Mouse (Mus musculus) cerebellum, postnatal 4 days (tissue): ENCODE data around the gene Tex26.
A peak's percentile ranks its signal among the peaks of the same experiment; 100 is the strongest.

Source experiments
- DNase-seq, 2 experiments: peaks; one replicate each; pipeline ENCODE4 v3.0.0; 2022; ENCODE audit warnings: low spot score in 2 of 2, mixed read lengths in 1 of 2

Gene Tex26

GRCm38 (mm10) chr5:149439531-149440179 is at the start of gene Tex26:
Gene Tex26, plus strand, starts transcription at chr5:149439660.
- DNase-seq = peak in 1 of 2 experiments; percentile 78

- no peak for DNase-seq
Observed at GRCm38 (mm10) chr5:149391574-149392375, 47.7 kb upstream of the Tex26 start.

GRCm38 (mm10) chr5:149392420-149392988 is 47.0 kb upstream of the Tex26 start:
- DNase-seq = no peak

- DNase-seq = no peak
Observed at GRCm38 (mm10) chr5:149401446-149401975, 37.9 kb upstream of the Tex26 start.

- no peak for DNase-seq
Observed at GRCm38 (mm10) chr5:149402029-149402428, 37.4 kb upstream of the Tex26 start.

- peak in 1 of 2 experiments; percentile 34 for DNase-seq
Observed at GRCm38 (mm10) chr5:149403386-149403785, 36.1 kb upstream of the Tex26 start.

GRCm38 (mm10) chr5:149404710-149405109 is 34.8 kb upstream of the Tex26 start:
- no peak for DNase-seq

- no peak for DNase-seq
Observed at GRCm38 (mm10) chr5:149406791-149407276, 32.6 kb upstream of the Tex26 start.

GRCm38 (mm10) chr5:149409502-149409901 is 30.0 kb upstream of the Tex26 start:
- DNase-seq = no peak

GRCm38 (mm10) chr5:149411509-149412193 is 27.8 kb upstream of the Tex26 start, which contains the start of gene Medag:
Gene Medag, plus strand, starts transcription at chr5:149411749.
- DNase-seq = peak; percentile 33 to 74

- DNase-seq = no peak
Observed at GRCm38 (mm10) chr5:149412194-149412575, 27.3 kb upstream of the Tex26 start.

- DNase-seq = no peak
Observed at GRCm38 (mm10) chr5:149412671-149413070, 26.8 kb upstream of the Tex26 start.

GRCm38 (mm10) chr5:149414369-149415167 is 24.9 kb upstream of the Tex26 start:
- DNase-seq = no peak

GRCm38 (mm10) chr5:149417381-149417780 is 22.1 kb upstream of the Tex26 start:
- no peak for DNase-seq

GRCm38 (mm10) chr5:149426525-149426924 is 12.9 kb upstream of the Tex26 start:
- no peak for DNase-seq

GRCm38 (mm10) chr5:149427277-149428060 is 12.0 kb upstream of the Tex26 start:
- no peak for DNase-seq

- peak in 1 of 2 experiments; percentile 33 for DNase-seq
Observed at GRCm38 (mm10) chr5:149428347-149428746, 11.1 kb upstream of the Tex26 start.

GRCm38 (mm10) chr5:149428810-149429255 is 10.6 kb upstream of the Tex26 start:
- DNase-seq = peak; percentile 45 to 92

- DNase-seq = no peak
Observed at GRCm38 (mm10) chr5:149429541-149429940, 9.9 kb upstream of the Tex26 start.

GRCm38 (mm10) chr5:149430943-149431342 is 8.5 kb upstream of the Tex26 start:
- no peak for DNase-seq
